Mouse (Mus musculus): ENCODE data around the gene Uhrf1bp1.

The Uhrf1bp1 gene

GRCm38 (mm10) chr17:27947155-27947554 lies 90.9 kb downstream of the Uhrf1bp1 start:
- no peak for DNase-seq (ENCODE audit: low read depth in 1 of 2, low spot score in 2 of 2)

Measured in monocyte, adult 2 months (primary cell).